Mouse (Mus musculus) lung, embryonic 16.5 days (tissue): ENCODE results near the gene Sfpq. TPM values are rescaled to one million over a fixed set of nuclear protein-coding genes. Genes with fewer than 3 reads are reported as not detected.

Source experiments
- ATAC-seq: fragments of 200-750 bp; cut with Nextera tagmentation; 2 replicates; pipeline ENCODE4 v1.8.0; 2017; ENCODE audit warnings: low read depth, mild to moderate bottlenecking, moderate library complexity
- H3K27ac ChIP-seq: fragments of 300-500 bp; sonication (generic); 2 replicates; pipeline ENCODE4 v1.5.1; 2014; ENCODE audit warnings: mild to moderate bottlenecking, control low read depth, low read length
- H3K27me3 ChIP-seq: fragments of 300-500 bp; sonication (generic); 2 replicates; pipeline ENCODE4 v1.6.1; 2014; ENCODE audit warnings: low read depth, low read length, mixed read lengths; ENCODE audit not compliant: control insufficient read depth, insufficient read depth
- H3K36me3 ChIP-seq: fragments of 300-500 bp; sonication (generic); 2 replicates; pipeline ENCODE4 v1.6.1; 2014; ENCODE audit warnings: low read length; ENCODE audit not compliant: control insufficient read depth, insufficient read depth
- H3K4me1 ChIP-seq: fragments of 300-500 bp; sonication (generic); replicated peaks from 2 replicates; pipeline ENCODE4 v1.6.1; 2014; ENCODE audit warnings: low read length, mixed read lengths; ENCODE audit not compliant: control insufficient read depth, insufficient read depth
- H3K4me2 ChIP-seq: fragments of 300-500 bp; sonication (generic); 2 replicates; pipeline ENCODE4 v1.6.1; 2014; ENCODE audit warnings: low read depth, low read length, control low read depth
- H3K4me3 ChIP-seq: fragments of 300-500 bp; sonication (generic); 2 replicates; pipeline ENCODE4 v1.5.1; 2014; ENCODE audit warnings: mild to moderate bottlenecking, low read length, control low read depth
- H3K9ac ChIP-seq: fragments of 300-500 bp; sonication (generic); 2 replicates; pipeline ENCODE4 v1.6.1; 2014; ENCODE audit warnings: low read length, control low read depth
- H3K9me3 ChIP-seq: fragments of 300-500 bp; sonication (generic); 2 replicates; pipeline ENCODE4 v1.6.1; 2016; ENCODE audit warnings: low read length; ENCODE audit not compliant: control insufficient read depth
- WGBS: fragments of 180-500 bp; shearing (Covaris S2); extraction: QIAGEN DNeasy Blood & Tissue Kit; methylation state at CpG from one replicate; pipeline ENCODE4 v1.1.7; 2014; 5-methylcytosine and 5-hydroxymethylcytosine counted together
- polyA plus RNA-seq: library from polyadenylated mRNA; unstranded; fragments of >200 nt; fragmentation: Nextera tagmentation; extraction: Ambion mirVana; gene quantifications from 2 replicates; pipeline ENCODE4 v1.2.1, GENCODE M21; 2015

The Sfpq gene
- polyA plus RNA-seq, 1 experiment from 2014 or later: 68.2 TPM

GRCm38 (mm10) chr4:127083131-127083530 lies 62.0 kb downstream of the Sfpq start:
- ATAC-seq: no peak
- 66% methylated on average over 2 of the region's 2 CpGs for WGBS
- H3K9ac ChIP-seq: no peak overlapping the region
- no peak overlapping the region for H3K4me3 ChIP-seq
- H3K4me2 ChIP-seq: no peak overlapping the region
- H3K27ac ChIP-seq: no peak overlapping the region
- peaks cover under 1% of the 10 kb centered on the region for H3K4me1 ChIP-seq
- no peaks in the 10 kb centered on the region for H3K27me3 ChIP-seq
- H3K9me3 ChIP-seq: no peaks in the 10 kb centered on the region
- H3K36me3 ChIP-seq: no peaks in the 10 kb centered on the region

GRCm38 (mm10) chr4:127085761-127086160 lies 64.6 kb downstream of the Sfpq start:
- Histone ChIP-seq H3K27me3 (no peaks in the 10 kb centered on the region), H3K4me1 (no peaks in the 10 kb centered on the region), H3K4me3 (no peak overlapping the region), H3K4me2 (no peak overlapping the region), H3K27ac (no peak overlapping the region), H3K9me3 (no peaks in the 10 kb centered on the region), H3K36me3 (peaks cover 4% of the 10 kb centered on the region; the same call in 1 of the 2 replicates), H3K9ac (no peak overlapping the region)
- 79% methylated on average over 1 of the region's 1 CpGs for WGBS
- ATAC-seq: no peak

Other genes starting within 250 kb of the Sfpq start
- gene Zmym4, start 53.2 kb upstream of the Sfpq start, polyA plus RNA-seq: 16.4 and 18.0 TPM in 2 replicates
- 19.1 and 19.3 TPM in 2 replicates for gene Zmym1, start 39.8 kb downstream of the Sfpq start, polyA plus RNA-seq
- 14.4 and 18.2 TPM in 2 replicates for gene Zmym6, start 56.1 kb downstream of the Sfpq start, polyA plus RNA-seq
- 21.0 and 22.7 TPM in 2 replicates for gene Tmem35b, start 102.4 kb downstream of the Sfpq start, polyA plus RNA-seq
- gene Dlgap3, start 147.9 kb downstream of the Sfpq start, polyA plus RNA-seq: 0.38 and 0.41 TPM in 2 replicates
- gene Smim12, start 222.5 kb downstream of the Sfpq start, polyA plus RNA-seq: 58.1 and 64.5 TPM in 2 replicates